Mouse (Mus musculus): Measurements from ENCODE around the gene Tlr9. TPM values are rescaled to one million over a fixed set of nuclear protein-coding genes. Genes with fewer than 3 reads are reported as not detected.

Tlr9 gene
- total RNA-seq, 1 experiment from 2014 or later = 6.6 TPM

GRCm38 (mm10) chr9:106227790-106228429 is 5.5 kb downstream of the Tlr9 start:
- ATAC-seq (replicated peaks; ENCODE audit: insufficient number of reproducible peaks, low FRiP score, low TSS enrichment, poor library complexity, severe bottlenecking) = no peak

DNA sequence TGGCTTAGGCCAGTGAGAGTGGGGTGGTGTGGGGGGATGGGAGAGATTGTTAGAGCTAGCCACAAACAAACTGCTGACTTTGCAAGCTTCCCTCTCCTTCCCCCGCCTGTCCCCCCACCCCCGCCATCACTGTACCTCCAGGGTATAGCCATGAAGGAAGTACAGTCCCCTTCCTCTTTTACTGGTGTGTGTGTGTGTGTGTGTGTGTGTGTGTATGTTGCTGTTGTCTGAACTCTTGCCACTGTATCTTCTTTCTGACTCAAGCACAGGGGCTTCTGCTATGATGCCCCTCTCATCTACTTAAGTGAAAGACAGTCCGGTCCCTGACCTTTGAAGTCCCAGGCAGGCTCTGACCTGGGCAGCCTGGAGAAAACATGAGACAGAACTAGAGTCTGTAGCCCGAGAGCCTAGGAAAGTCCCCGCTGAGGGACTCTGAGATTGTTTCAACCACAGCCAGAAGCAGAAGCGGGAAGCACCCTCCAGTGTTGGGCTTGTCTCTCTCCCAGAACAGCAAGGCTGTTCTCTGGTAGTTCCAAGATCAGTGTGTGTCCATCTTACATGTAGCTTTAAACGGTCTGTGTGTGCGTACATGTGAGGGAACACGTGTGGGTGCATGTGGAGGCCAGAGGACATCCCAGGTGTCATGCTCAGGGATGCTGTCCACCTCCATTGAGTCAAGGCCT is 7.8 kb downstream of the Tlr9 start:
- peak; percentile 67 for ATAC-seq (replicated peaks; ENCODE audit: insufficient number of reproducible peaks, low FRiP score, low TSS enrichment, poor library complexity, severe bottlenecking)

DNA sequence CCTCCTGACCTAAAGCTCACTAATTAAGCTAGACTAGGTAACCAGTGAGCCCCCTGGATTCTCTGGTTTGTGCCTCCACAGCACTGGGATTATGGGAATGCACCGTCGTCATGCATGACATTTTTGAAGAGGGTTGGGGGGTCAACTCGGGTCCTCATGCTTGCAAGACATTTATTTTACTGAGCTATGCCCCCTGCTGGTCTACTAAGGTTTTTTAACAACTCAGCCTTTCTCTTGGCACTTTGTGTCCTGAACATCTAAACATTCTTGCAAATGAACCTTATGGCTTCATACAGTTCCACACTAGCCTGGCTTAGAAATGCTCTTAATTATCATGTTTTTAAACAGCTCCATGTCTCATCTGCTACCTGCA is 8.3 kb downstream of the Tlr9 start:
- ATAC-seq (replicated peaks; ENCODE audit: insufficient number of reproducible peaks, low FRiP score, low TSS enrichment, poor library complexity, severe bottlenecking) = no peak

GRCm38 (mm10) chr9:106231220-106231619 is 8.8 kb downstream of the Tlr9 start:
- no peak for ATAC-seq (replicated peaks; ENCODE audit: insufficient number of reproducible peaks, low FRiP score, low TSS enrichment, poor library complexity, severe bottlenecking)

DNA sequence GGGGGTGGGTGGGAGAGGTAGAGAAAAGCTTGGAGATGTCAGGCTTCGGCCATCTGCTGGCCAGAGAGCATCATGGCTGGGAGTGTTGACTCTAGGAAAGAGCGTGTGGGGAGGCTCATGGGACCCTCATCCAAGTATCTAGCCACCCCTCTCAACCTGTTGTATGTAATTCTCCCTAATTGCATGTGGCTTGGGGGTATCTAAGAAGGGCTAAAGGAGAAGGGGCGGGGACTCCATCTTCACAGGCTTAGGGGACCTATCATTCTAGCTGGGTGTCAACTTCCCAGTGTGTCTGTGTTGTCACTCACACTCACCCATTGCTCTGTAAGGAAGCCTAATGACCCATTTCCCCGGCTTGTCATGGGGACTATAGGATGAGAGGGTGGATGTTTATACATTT is 9.4 kb downstream of the Tlr9 start:
- ATAC-seq (replicated peaks; ENCODE audit: insufficient number of reproducible peaks, low FRiP score, low TSS enrichment, poor library complexity, severe bottlenecking) = no peak

GRCm38 (mm10) chr9:106232956-106233355 is 10.6 kb downstream of the Tlr9 start:
- no peak for ATAC-seq (replicated peaks; ENCODE audit: insufficient number of reproducible peaks, low FRiP score, low TSS enrichment, poor library complexity, severe bottlenecking)

DNA sequence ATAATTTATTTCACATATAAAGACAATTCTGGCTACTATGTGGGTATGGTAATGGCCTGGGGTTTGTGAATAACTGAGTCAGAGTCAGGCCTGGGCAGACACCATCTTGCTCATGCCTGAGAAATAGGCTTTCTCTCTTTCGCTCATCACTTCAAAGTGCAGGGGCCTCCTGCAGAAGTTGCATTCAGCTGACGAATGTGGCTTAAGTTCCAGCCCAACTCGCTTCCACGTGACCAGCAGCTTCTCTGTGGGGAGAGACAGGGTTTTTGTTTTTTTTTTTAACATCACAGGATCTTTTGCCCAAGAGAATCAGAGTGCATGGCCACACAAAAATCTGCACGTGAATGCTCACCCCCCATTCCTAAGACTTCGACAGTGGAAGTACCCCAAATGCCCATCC is 11.6 kb downstream of the Tlr9 start:
- ATAC-seq (replicated peaks; ENCODE audit: insufficient number of reproducible peaks, low FRiP score, low TSS enrichment, poor library complexity, severe bottlenecking) = no peak

- no peak for ATAC-seq (replicated peaks; ENCODE audit: insufficient number of reproducible peaks, low FRiP score, low TSS enrichment, poor library complexity, severe bottlenecking)
Measured at GRCm38 (mm10) chr9:106235194-106235830, 12.9 kb downstream of the Tlr9 start.

GRCm38 (mm10) chr9:106236156-106236817 is 13.9 kb downstream of the Tlr9 start:
- no peak for ATAC-seq (replicated peaks; ENCODE audit: insufficient number of reproducible peaks, low FRiP score, low TSS enrichment, poor library complexity, severe bottlenecking)

GRCm38 (mm10) chr9:106236818-106237211 is 14.4 kb downstream of the Tlr9 start:
- no peak for ATAC-seq (replicated peaks; ENCODE audit: insufficient number of reproducible peaks, low FRiP score, low TSS enrichment, poor library complexity, severe bottlenecking)

DNA sequence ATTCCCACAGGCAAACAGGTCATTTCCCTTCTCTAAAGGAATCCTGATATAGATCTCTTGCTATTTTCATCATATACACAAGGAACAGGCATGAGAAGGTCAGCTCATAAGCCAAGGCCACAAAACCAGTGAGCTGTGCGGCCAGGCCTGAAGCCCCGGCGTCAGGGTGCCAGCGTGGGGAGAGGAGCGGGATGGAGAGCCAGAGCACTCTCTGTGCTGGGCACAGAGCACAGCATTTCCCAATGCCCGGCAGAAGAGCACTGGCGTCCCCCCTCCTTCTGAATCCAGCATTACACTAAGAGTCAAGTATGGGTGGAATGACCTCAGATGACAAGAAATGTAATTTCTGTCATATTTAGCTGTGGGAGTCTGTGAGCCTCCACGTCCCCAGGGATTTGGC is 15.0 kb downstream of the Tlr9 start:
- ATAC-seq (replicated peaks; ENCODE audit: insufficient number of reproducible peaks, low FRiP score, low TSS enrichment, poor library complexity, severe bottlenecking) = no peak

- no peak for ATAC-seq (replicated peaks; ENCODE audit: insufficient number of reproducible peaks, low FRiP score, low TSS enrichment, poor library complexity, severe bottlenecking)
Measured at GRCm38 (mm10) chr9:106237878-106238277, 15.5 kb downstream of the Tlr9 start.

DNA sequence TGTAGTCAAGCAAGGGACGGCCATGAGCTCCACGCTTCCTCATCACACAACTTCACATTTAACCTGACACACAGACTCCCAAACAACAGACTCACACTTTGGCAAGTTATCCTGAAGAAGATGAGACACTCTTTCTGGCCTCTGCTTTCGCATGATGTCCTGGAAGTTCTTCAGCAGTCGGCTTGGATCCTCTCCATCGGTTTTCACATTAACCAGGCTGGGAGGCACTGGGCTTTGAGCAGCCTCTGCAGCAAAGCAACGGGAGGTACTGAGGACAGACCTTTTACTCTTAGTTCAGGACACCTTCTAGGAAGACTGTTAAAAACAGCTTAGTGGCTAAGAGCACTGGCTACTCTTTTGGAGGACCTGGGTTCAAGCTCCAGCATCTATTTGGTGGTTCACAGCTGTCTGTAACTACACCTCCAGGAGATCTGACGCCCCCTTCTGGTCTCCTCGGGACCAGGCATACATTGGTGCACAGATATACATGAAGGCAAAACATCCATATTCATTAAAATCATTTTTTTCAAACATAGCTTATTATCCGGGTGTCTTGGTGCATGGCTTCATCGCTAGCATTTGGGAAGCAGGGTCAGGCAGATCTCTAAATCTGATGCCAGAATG is 19.3 kb downstream of the Tlr9 start:
- ATAC-seq (replicated peaks; ENCODE audit: insufficient number of reproducible peaks, low FRiP score, low TSS enrichment, poor library complexity, severe bottlenecking) = no peak

DNA sequence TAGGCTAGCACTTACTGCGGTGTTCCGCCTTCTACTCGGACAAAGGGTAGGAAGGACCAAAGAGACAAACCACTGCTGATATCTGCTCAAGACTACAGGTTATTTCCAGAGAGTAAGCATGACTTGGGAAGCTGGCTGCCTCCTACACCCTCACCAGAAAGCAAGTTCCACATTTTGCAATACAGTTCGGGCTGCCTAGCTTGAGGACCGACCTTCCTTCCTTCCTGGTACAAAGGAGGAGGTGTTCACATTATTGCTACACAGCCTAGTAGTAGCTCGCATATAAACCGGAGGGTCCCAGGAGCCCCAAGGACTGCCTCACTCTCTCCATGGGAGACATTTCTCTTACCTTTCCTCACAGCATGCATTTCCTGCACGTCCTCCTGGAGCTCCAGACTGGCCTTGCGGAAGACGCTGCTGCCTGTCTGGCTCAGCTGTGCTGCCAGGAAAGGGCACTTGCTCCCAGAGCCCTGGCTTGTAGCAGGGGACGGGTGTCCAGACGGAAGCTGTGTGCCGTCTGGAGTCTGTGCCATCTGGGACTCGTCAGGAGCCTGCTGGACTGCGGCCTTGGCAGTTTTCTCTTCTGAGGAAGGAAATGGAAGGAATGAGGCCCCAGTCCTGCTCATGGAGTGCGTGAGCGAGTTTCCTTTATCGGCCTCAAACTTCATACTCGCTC is 20.6 kb downstream of the Tlr9 start:
- peak; percentile 47 for ATAC-seq (replicated peaks; ENCODE audit: insufficient number of reproducible peaks, low FRiP score, low TSS enrichment, poor library complexity, severe bottlenecking)

- no peak for ATAC-seq (replicated peaks; ENCODE audit: insufficient number of reproducible peaks, low FRiP score, low TSS enrichment, poor library complexity, severe bottlenecking)
Measured at GRCm38 (mm10) chr9:106249550-106249949, 27.2 kb downstream of the Tlr9 start.

GRCm38 (mm10) chr9:106250245-106250644 is 27.8 kb downstream of the Tlr9 start:
- no peak for ATAC-seq (replicated peaks; ENCODE audit: insufficient number of reproducible peaks, low FRiP score, low TSS enrichment, poor library complexity, severe bottlenecking)

DNA sequence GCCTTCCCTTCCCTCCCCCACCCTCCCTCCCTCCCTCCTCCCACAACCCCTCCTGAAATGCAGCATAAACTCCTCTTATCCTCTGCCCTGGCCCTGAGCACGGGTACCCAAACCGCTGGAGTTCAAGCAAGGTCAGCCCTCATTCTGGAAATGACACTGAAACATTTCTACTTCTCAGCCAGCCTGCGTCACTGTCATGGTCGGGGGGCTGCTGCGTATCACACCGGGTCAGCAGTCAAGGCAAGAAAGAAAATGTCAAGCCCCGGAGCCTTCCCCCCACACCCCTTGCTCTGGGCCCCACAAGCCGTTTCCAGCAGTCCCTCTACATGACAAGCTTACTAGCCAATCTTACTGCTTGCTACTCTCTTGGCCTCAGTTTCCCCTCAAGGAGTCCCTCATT is 28.7 kb downstream of the Tlr9 start:
- ATAC-seq (replicated peaks; ENCODE audit: insufficient number of reproducible peaks, low FRiP score, low TSS enrichment, poor library complexity, severe bottlenecking) = no peak

GRCm38 (mm10) chr9:106254001-106254400 is 31.6 kb downstream of the Tlr9 start:
- ATAC-seq (replicated peaks; ENCODE audit: insufficient number of reproducible peaks, low FRiP score, low TSS enrichment, poor library complexity, severe bottlenecking) = no peak

DNA sequence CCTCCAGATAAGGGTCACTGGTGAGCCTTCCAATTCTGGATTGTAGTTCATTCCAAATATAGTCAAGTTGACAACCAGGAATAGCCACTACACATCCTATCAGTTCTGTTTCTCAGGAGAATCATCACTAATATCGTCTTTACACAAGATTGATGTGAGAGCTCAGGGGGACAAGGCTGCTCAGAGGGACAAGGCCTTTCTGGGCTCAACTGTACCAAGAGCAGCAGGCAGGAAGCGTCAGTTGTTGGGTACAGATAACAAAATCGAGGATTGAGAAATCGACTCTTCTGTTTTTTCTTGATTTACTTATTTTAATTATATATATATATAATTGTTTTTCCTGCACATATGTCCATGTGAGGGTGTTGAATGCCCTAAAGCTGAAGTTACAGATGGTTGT is 36.0 kb downstream of the Tlr9 start:
- no peak for ATAC-seq (replicated peaks; ENCODE audit: insufficient number of reproducible peaks, low FRiP score, low TSS enrichment, poor library complexity, severe bottlenecking)

Measured in monocyte, adult 5-6 weeks (primary cell).